Mouse (Mus musculus): ENCODE data around the gene Sik2.

Sik2 gene

GRCm38 (mm10) chr9:50918131-50918530, 90.7 kb downstream of the Sik2 start:
- DNase-seq (ENCODE audit: low spot score in 2 of 2) = no peak

- no peak for DNase-seq (ENCODE audit: low spot score in 2 of 2)
These were observed 96.9 kb downstream of the Sik2 start for GRCm38 (mm10) chr9:50911861-50912515.

DNA sequence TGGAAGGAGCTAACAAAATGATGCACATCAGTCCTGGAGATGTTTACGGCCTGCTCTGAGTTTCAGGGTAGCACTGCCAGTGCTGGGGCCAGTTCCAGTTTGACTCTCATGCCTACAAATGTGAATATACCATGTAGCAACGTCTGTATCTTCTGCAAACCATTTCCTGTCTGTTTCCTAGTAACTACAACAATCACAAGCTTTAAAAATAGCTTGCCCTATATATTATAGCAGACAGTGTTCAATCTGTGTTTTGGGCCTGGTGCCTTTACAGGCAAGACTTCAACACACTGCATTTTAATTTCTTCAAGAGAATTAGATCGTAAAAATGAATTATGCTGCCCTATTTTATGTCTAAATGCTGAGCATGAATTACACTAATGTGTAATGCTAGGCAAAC, 103.6 kb downstream of the Sik2 start:
- DNase-seq (ENCODE audit: low spot score in 2 of 2) = no peak

DNA sequence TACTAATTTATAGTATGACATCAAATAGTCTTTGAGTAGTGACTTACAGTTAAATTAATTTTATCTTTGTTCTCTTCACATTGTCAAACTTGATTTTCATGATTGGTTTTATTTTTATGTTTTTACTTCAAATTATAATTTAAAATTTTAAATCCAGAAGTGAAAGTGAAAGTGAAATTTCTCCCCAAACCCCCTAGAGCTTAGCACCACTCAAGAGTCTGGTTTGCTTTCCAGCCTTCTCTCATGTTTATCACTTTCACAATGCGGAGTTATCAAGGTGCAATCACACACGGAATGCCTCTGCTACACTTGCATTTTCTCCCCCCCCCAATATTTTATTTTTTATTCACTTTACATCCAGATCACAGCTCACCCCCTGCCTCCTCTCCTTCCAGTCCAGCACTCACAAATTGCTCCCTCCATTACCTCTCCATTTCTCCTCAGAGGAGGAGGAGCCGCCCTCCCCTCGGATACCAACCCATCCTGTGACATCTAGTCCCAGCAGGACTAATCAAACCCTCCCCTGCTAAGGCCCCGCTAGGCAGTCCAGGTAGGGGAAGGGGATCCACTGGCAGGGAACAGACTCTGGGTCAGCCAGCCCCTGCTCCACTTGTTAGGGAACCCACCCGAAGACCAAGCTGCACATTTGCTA, 104.6 kb downstream of the Sik2 start:
- DNase-seq (ENCODE audit: low spot score in 2 of 2) = no peak

DNA sequence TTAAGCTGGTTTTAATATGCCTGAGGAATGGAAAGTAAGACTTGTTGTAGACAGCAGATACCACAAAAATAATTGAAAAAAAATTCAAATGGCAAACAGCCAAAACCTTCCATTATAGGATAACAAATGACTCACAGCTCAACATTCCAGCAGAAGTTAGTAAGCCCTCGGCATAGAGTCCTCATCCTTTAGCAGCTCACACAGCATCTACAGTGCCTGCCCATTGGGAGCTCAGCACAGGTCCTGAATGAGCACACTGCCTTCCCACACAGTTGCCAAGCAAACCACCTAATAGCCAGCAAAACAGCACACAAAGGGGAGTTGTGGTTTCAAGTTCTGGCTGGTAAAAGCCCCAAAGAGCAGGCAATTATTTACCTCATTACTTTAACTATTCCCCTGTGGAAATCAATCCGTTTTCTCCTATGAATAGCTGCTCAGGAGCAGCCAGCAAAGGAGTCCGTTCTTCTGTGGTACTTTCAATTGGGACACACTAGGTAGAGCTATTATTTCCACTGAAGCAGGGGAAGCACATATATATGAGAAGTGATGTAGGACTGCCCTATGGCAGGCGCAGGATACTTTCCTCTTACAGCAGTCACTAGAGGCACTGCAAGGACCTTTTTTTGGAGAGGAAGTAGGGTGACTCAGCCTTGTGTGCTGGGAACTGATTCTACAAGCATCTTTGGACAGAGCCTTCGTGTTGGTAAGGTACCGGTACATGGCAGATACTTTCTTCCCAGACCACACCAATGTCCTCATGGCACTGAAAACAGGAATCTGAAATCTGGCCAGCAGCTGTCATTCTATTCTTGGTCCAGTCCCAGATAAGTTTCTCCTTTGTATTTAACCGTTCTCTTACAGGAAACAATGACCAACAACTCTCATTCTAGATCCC, 108.6 kb downstream of the Sik2 start:
- DNase-seq (ENCODE audit: low spot score in 2 of 2) = no peak

DNA sequence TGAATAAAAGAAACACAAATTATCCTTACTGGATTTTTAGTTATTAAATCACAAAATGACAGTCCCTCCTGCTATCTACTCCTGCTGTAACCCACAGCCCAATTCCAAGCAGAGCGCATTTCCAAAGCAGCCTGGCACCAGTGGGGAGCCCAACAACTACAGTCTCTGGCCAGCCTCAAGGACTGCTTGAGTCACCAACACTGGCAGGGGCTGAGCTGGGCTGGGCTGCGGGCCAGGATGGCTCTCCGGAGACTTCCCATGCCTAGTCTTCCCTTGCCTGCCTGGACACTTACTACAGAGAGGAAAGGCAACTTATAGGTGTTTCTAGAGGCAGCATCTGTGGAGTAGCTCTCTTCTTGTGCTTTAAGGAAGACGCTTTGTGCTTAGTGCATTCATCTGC, 115.2 kb downstream of the Sik2 start:
- DNase-seq (ENCODE audit: low spot score in 2 of 2) = peak; percentile 54 to 63

DNA sequence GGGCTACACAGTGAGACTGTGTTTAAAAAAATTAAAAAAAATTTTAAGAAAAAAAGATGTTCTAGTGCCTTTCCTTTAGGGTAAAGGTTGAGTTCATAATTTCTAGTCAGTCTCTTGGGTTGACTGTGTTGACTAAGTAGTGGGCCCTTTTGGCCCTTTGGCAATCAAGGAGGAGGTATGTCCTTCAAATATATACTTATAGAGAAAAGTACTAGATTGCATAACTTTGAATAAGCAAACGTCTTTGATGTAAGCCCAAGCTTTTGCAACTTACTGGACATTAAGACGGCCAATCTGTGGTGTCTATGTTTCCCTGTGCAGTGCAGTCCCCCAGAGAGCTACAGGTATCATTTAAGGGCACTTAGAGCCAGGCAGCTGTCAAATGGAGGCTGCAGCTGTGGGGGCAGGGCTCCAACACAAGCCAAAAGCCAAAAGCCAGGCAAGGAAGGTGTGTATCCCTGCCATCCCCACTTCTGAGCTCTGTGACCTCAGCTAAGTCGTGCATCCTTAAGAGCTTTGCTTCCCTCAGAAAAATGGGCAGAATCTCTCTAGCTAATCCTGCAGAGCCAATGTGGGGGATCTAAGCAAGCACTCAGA, 118.3 kb downstream of the Sik2 start:
- no peak for DNase-seq (ENCODE audit: low spot score in 2 of 2)

- DNase-seq (ENCODE audit: low spot score in 2 of 2) = no peak
These were observed 118.9 kb downstream of the Sik2 start for GRCm38 (mm10) chr9:50889964-50890363.

DNA sequence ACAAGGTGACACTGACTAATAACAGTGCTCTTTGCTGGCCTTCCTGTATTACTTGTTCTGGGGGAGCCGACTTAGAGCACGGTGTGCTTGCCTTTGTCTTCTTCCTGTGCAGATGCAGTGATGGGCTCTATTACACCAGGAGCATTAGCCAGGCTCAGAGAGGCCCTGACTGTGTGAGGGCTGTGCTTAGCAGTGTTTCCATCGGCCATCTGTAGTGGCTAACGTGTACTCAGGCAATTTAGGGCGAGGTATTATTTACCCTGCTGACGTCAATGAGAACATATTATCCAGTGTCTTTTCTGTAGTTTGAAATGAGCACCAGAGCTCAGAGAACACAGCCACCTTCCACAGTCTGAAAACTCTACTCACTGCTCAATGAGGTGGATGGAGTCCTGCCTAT, 119.7 kb downstream of the Sik2 start:
- DNase-seq (ENCODE audit: low spot score in 2 of 2) = no peak

GRCm38 (mm10) chr9:50887351-50887750, 121.5 kb downstream of the Sik2 start:
- DNase-seq (ENCODE audit: low spot score in 2 of 2) = no peak

- DNase-seq (ENCODE audit: low spot score in 2 of 2) = no peak
These were observed 122.0 kb downstream of the Sik2 start for GRCm38 (mm10) chr9:50886870-50887269.

- DNase-seq (ENCODE audit: low spot score in 2 of 2) = no peak
These were observed 123.3 kb downstream of the Sik2 start for GRCm38 (mm10) chr9:50885600-50885987.

GRCm38 (mm10) chr9:50884741-50885599, 123.9 kb downstream of the Sik2 start:
- DNase-seq (ENCODE audit: low spot score in 2 of 2) = peak; percentile 33 to 60

GRCm38 (mm10) chr9:50884093-50884492, 124.8 kb downstream of the Sik2 start:
- peak; percentile 59 to 63 for DNase-seq (ENCODE audit: low spot score in 2 of 2)

GRCm38 (mm10) chr9:50882183-50882582, 126.7 kb downstream of the Sik2 start:
- no peak for DNase-seq (ENCODE audit: low spot score in 2 of 2)

DNA sequence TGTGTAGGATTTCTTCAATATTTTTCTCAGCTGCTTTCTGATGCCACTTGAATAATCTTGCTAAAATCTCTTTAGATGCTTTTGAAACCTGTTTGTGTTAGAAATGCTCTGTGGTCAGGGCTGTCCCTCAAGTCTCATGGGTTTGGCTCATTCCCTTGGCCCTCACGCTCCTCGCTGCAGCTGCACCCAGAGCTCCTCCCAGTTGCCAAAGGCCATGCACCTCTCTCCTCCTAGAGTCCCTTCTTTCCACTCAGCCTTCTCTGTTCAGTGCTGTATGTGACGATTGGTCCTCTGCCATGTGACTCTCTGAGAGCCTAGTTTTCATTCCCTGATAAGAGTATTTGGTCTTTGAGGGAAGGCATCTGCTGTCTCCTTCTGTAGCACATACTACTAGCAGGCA, 131.4 kb downstream of the Sik2 start:
- DNase-seq (ENCODE audit: low spot score in 2 of 2) = no peak

DNA sequence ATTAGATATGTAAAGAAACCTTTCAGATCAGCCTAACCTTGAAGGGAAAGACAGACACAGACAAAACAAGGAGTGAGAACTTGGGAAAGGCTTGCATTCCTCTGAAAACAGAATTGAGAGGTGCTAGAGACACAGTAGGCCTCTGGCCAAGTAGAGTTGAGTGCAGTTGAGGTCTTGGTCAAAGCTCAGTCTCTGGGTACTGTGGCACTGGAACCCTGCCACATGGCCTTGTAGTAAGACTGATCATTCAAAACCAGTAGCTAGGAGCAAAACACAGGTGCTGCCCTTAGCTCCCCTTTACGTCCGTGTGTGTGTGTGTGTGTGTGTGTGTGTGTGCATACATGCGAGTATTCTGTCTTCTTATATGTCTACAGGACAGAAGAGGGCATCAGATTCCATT, 132.6 kb downstream of the Sik2 start:
- no peak for DNase-seq (ENCODE audit: low spot score in 2 of 2)

DNA sequence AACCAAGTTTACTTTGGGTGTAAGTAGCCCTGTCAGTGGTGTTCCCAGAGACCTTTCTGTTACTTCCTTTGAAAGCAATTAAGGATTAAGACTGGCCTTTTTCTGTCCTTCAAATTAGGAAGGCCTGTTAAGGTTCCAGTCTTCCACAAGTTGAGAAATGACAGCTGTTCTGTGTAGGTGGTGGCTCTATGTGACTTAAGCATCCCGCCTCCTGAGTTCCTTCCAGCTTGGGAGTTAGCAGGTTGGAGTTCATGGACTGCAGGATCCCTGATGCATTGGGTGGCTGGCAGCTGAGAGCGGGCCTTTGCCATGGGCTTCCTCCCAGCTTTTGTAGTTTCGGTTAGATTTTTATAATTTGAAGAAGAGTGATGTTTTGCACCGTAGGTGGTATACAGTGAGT, 133.4 kb downstream of the Sik2 start:
- no peak for DNase-seq (ENCODE audit: low spot score in 2 of 2)

- DNase-seq (ENCODE audit: low spot score in 2 of 2) = no peak
These were observed 134.8 kb downstream of the Sik2 start for GRCm38 (mm10) chr9:50874031-50874430.

GRCm38 (mm10) chr9:50873210-50873609, 135.7 kb downstream of the Sik2 start:
- DNase-seq (ENCODE audit: low spot score in 2 of 2) = no peak

- DNase-seq (ENCODE audit: low spot score in 2 of 2) = no peak
These were observed 140.7 kb downstream of the Sik2 start for GRCm38 (mm10) chr9:50868182-50868581.

Data from frontal cortex, postnatal 36 days (tissue).